Mouse (Mus musculus) limb, embryonic 14.5 days (tissue): ENCODE results near the gene Unc79. TPM values are rescaled to one million over a fixed set of nuclear protein-coding genes. Genes with fewer than 3 reads are reported as not detected.
A peak's percentile ranks its signal among the peaks of the same experiment; 100 is the strongest.

ENCODE experiments used
- ATAC-seq: fragments of 200-750 bp; cut with Nextera tagmentation; 2 replicates; pipeline ENCODE4 v1.8.0; 2017; ENCODE audit warnings: low read depth, moderate number of reproducible peaks, moderate TSS enrichment; ENCODE audit not compliant: low FRiP score
- DNase-seq: peaks from one replicate; pipeline ENCODE4 v3.0.0-alpha.2; 2015; ENCODE audit warnings: low spot score
- H3K27ac ChIP-seq: fragments of 300-500 bp; sonication (generic); replicated peaks from 2 replicates; pipeline ENCODE4 v1.5.1; 2014; ENCODE audit warnings: low read depth, mild to moderate bottlenecking, low read length, moderate library complexity, mixed read lengths
- H3K27me3 ChIP-seq: fragments of 300-500 bp; sonication (generic); 2 replicates; pipeline ENCODE4 v1.6.1; 2014; ENCODE audit warnings: low read length, mixed read lengths; ENCODE audit not compliant: control insufficient read depth, insufficient read depth
- H3K36me3 ChIP-seq: fragments of 300-500 bp; sonication (generic); 2 replicates; pipeline ENCODE4 v1.6.1; 2014; ENCODE audit warnings: mild to moderate bottlenecking, low read length, moderate library complexity, mixed read lengths; ENCODE audit not compliant: control insufficient read depth, insufficient read depth
- H3K4me1 ChIP-seq: fragments of 300-500 bp; sonication (generic); 2 replicates; pipeline ENCODE4 v1.6.1; 2014; ENCODE audit warnings: antibody characterized with exemption, low read length, mixed read lengths; ENCODE audit not compliant: control insufficient read depth, insufficient read depth
- H3K4me2 ChIP-seq: fragments of 300-500 bp; sonication (generic); replicated peaks from 2 replicates; pipeline ENCODE4 v1.6.1; 2014; ENCODE audit warnings: low read depth, mild to moderate bottlenecking, low read length, moderate library complexity; ENCODE audit not compliant: severe bottlenecking
- H3K4me3 ChIP-seq: fragments of 300-500 bp; sonication (generic); replicated peaks from 2 replicates; pipeline ENCODE4 v1.5.1; 2014; ENCODE audit warnings: low read length
- H3K9ac ChIP-seq: fragments of 300-500 bp; sonication (generic); 2 replicates; pipeline ENCODE4 v1.6.1; 2014; ENCODE audit warnings: mild to moderate bottlenecking, low read depth, low read length, moderate library complexity; ENCODE audit not compliant: severe bottlenecking
- H3K9me3 ChIP-seq: fragments of 300-500 bp; sonication (generic); 2 replicates; pipeline ENCODE4 v1.6.1; 2016; ENCODE audit warnings: low read length; ENCODE audit not compliant: control insufficient read depth
- POLR2A ChIP-seq: fragments of 200-500 bp; IDR thresholded peaks from 2 replicates; pipeline ENCODE4 v1.8.0; 2012; ENCODE audit warnings: inconsistent platforms, mild to moderate bottlenecking, moderate library complexity, borderline replicate concordance; ENCODE audit not compliant: insufficient read depth, insufficient read length; ENCODE audit errors: extremely low read depth
- WGBS: fragments of 180-500 bp; shearing (Covaris S2); extraction: QIAGEN DNeasy Blood & Tissue Kit; methylation state at CpG from one replicate; pipeline ENCODE4 v1.1.7; 2014; 5-methylcytosine and 5-hydroxymethylcytosine counted together
- polyA plus RNA-seq, 2 experiments: library from polyadenylated mRNA; depleted of rRNA in 1 of 2; stranded (reverse) in 1 of 2; unstranded in 1 of 2; fragments of >200 nt; fragmentation: Nextera tagmentation in 1 of 2; extraction: Ambion mirVana in 1 of 2; gene quantifications; 2 replicates each; pipeline versions ENCODE4 v1.2.1 to v1.2.3; 2012 to 2014

Gene Unc79
- polyA plus RNA-seq, 2 experiments = 0.04 to 0.45 TPM

DNA sequence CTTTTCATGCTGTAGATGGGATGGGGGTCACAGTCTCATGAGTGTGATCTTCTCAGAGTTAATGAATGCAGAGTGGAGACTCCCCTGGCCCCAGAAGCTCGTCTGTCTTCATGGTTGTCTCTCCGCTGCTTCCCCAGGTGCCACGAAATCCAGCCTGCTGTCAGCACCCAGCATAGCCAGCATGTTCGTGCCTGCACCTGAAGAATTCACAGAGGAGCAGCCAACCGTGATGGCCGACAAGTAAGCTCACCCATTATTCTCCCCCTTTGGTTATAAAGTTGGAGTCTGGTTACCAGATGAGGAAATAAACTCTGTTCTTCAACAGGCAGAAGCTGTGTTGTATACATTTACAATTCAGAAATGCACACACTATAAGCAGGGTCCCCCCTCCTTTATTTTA, 182.8 kb downstream of the Unc79 start:
- 32% methylated on average over 6 of the region's 6 CpGs for WGBS
- no peaks in the 10 kb centered on the region for H3K9me3 ChIP-seq
- TF ChIP-seq POLR2A = no peak
- H3K4me1 ChIP-seq = no peaks in the 10 kb centered on the region
- DNase-seq = no peak
- no peak for ATAC-seq
- no peaks in the 10 kb centered on the region for H3K27me3 ChIP-seq
- H3K4me3 ChIP-seq = no peak overlapping the region
- H3K4me2 ChIP-seq = no peak overlapping the region
- no peaks in the 10 kb centered on the region for H3K36me3 ChIP-seq
- H3K27ac ChIP-seq = no peak overlapping the region
- H3K9ac ChIP-seq = no peak overlapping the region

DNA sequence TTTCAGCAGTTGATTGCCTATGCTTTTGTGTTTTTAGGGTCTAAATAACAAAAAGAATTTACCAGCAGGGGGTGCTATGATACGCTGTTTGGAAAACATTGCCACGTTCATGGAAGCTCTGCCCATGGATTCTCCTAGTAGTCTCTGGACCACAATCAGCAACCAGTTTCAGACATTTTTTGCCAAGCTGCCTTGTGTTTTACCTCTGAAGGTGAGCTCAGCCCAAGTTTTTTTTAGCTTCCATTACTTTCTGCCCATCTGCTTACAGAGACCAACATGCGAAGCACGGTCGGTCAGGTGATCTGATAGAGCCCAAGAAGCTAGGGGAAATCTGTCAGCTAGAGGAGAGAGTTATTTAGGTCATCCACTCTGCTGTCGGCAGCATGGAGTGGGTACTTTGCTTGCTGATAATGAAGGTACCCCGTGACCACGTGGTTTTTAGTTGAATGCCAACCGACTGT, 193.9 kb downstream of the Unc79 start:
- Histone ChIP-seq H3K27me3 (no peaks in the 10 kb centered on the region), H3K4me1 (no peaks in the 10 kb centered on the region), H3K4me3 (no peak overlapping the region), H3K4me2 (no peak overlapping the region), H3K9ac (no peak overlapping the region), H3K36me3 (no peaks in the 10 kb centered on the region), H3K9me3 (no peaks in the 10 kb centered on the region; the same call in 1 of the 2 replicates), H3K27ac (no peak overlapping the region)
- no peak for ATAC-seq
- TF ChIP-seq POLR2A = no peak
- DNase-seq = peak; percentile 90
- whole genome bisulfite sequencing = 62% methylated on average over 9 of the region's 9 CpGs

DNA sequence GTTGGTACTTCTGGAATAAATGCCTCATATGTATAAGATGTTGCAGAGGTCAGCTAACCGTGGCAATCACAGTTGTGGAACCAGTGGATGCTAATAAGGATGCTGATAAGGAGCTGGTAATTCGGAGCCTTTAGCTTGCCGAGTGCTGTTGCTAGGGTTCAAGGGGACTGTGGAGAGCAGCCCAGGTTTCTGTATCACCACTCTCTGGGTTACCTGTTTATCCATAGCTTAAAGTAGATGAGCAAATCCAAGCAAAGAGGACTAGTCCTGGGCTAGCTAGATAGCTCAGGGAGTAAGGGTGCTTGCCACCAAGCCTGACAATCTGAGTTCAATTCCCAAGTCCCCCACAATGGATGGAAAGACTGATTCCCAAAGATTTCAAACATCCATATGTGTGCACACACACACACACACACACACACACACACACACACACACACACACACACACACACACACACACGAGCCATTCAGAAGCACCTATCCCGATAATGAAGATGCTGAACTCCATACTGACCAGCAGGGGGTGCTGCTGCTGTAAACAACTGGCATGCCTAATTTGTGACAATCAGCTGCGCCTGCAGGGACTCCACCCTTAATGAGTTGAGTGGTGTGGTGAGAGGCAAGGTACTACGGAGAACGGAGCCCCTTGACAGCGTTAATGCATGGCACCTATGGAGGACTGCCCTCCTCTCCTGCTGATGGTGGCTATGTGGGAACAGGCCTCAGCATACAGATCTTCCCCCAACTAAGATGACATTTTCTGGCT, 195.3 kb downstream of the Unc79 start:
- H3K4me2 ChIP-seq = no peak overlapping the region
- H3K4me3 ChIP-seq = no peak overlapping the region
- DNase-seq (peak; percentile 61), ATAC-seq (no peak)
- no peaks in the 10 kb centered on the region; the same call in 1 of the 2 replicates for H3K9me3 ChIP-seq
- no peaks in the 10 kb centered on the region for H3K36me3 ChIP-seq
- TF ChIP-seq POLR2A = no peak
- H3K27ac ChIP-seq = no peak overlapping the region
- no peaks in the 10 kb centered on the region for H3K27me3 ChIP-seq
- 27% methylated on average over 9 of the region's 9 CpGs for WGBS
- no peaks in the 10 kb centered on the region for H3K4me1 ChIP-seq
- no peak overlapping the region for H3K9ac ChIP-seq

DNA sequence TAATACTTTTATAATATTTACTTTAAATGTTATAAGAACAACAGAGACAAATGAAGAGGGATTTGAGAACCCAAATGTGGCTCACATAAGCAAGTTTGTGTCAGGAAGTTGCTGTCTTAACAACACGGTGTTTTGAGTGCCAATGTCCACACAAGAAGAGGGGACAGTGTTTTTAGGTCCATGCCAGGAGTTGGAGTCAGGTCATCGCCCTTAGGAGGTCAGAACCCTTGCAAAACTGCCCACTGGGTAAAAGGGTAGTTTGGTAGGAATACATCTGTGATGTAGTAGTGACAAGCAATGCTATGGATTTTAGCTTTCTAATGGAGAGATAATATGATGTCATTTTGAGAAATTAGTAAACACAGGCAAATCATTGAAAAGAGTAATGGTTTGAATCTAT, 201.6 kb downstream of the Unc79 start:
- ATAC-seq (no peak), DNase-seq (no peak)
- no peak for TF ChIP-seq POLR2A
- Histone ChIP-seq H3K27me3 (no peaks in the 10 kb centered on the region), H3K4me3 (no peak overlapping the region), H3K9ac (no peak overlapping the region), H3K27ac (no peak overlapping the region), H3K4me1 (no peaks in the 10 kb centered on the region), H3K9me3 (no peaks in the 10 kb centered on the region; the same call in 1 of the 2 replicates), H3K36me3 (no peaks in the 10 kb centered on the region), H3K4me2 (no peak overlapping the region)
- WGBS = 68% methylated on average over 2 of the region's 2 CpGs

DNA sequence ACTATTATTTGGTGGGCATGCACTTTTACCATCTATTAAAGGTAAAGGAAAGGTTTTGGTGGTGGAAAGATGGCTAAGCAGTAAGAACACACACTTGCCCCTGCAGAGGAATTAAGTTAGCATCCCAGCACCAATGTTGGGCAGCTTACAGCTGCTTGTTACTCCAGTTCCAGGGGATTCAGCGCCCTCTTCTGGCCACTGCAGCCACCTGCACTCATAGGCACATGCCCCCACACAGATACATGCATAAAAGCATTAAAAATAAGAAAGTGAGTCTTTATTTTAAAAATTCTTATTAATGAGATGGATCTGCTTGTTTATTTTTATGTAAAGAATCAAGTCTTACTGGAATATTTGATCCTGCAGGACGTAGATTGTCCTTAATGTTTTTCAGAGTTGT, 206.3 kb downstream of the Unc79 start:
- ATAC-seq (no peak), DNase-seq (no peak)
- Histone ChIP-seq H3K9me3 (no peaks in the 10 kb centered on the region), H3K9ac (no peak overlapping the region), H3K27me3 (no peaks in the 10 kb centered on the region), H3K4me2 (no peak overlapping the region), H3K36me3 (no peaks in the 10 kb centered on the region), H3K4me3 (no peak overlapping the region), H3K4me1 (no peaks in the 10 kb centered on the region), H3K27ac (no peak overlapping the region)
- 77% methylated on average over 2 of the region's 2 CpGs for WGBS
- no peak for TF ChIP-seq POLR2A
